Mouse (Mus musculus): ENCODE data around the gene Rfc2. TPM values are rescaled to one million over a fixed set of nuclear protein-coding genes. Genes with fewer than 3 reads are reported as not detected.

Gene Rfc2
- polyA plus RNA-seq, 1 experiment from 2014 or later, result 259 TPM

- peaks cover 26% of the 10 kb centered on the region for H3K4me1 ChIP-seq
- WGBS (ENCODE audit: insufficient replicate concordance), result 37% methylated on average over 8 of the region's 8 CpGs
- H3K4me3 ChIP-seq, result no peak overlapping the region
- no peak overlapping the region for H3K9ac ChIP-seq
- H3K27ac ChIP-seq, result no peak overlapping the region
- no peaks in the 10 kb centered on the region for H3K36me3 ChIP-seq
- H3K9me3 ChIP-seq (replicated peaks), result 0 out of 2 replicates have a peak, but pooled peaks cover 4% of the 10 kb centered on the region
- no peak for ATAC-seq
- H3K27me3 ChIP-seq (replicated peaks), result no peaks in the 10 kb centered on the region
- H3K4me2 ChIP-seq, result no peak overlapping the region
Measured at GRCm38 (mm10) chr5:134568964-134569491, 12.1 kb upstream of the Rfc2 start.

GRCm38 (mm10) chr5:134571730-134572507 lies 9.2 kb upstream of the Rfc2 start:
- under 1% methylated on average over 23 of the region's 23 CpGs for WGBS (ENCODE audit: insufficient replicate concordance)
- peak overlapping the region; percentile 53 for H3K4me3 ChIP-seq
- H3K4me2 ChIP-seq, result peak overlapping the region; percentile 82
- 0 out of 2 replicates have a peak overlapping the region, but pooled peaks have one; percentile 3 for H3K27ac ChIP-seq
- peaks cover 40% of the 10 kb centered on the region for H3K4me1 ChIP-seq
- ATAC-seq, result peak; percentile 77
- no peaks in the 10 kb centered on the region for H3K27me3 ChIP-seq (replicated peaks)
- H3K36me3 ChIP-seq, result no peaks in the 10 kb centered on the region
- H3K9me3 ChIP-seq (replicated peaks), result 0 out of 2 replicates have a peak, but pooled peaks cover 4% of the 10 kb centered on the region
- peak overlapping the region; percentile 55 for H3K9ac ChIP-seq

- ATAC-seq, result no peak
- Histone ChIP-seq H3K9me3 (replicated peaks) (0 out of 2 replicates have a peak, but pooled peaks cover 4% of the 10 kb centered on the region), H3K4me1 (peaks cover 44% of the 10 kb centered on the region), H3K9ac (peak overlapping the region; percentile 55; the same call in 1 of the 2 replicates), H3K36me3 (no peaks in the 10 kb centered on the region), H3K4me2 (peak overlapping the region; percentile 82), H3K4me3 (peak overlapping the region; percentile 53), H3K27me3 (replicated peaks) (no peaks in the 10 kb centered on the region), H3K27ac (0 out of 2 replicates have a peak overlapping the region, but pooled peaks have one; percentile 3)
- WGBS (ENCODE audit: insufficient replicate concordance), result 26% methylated on average over 10 of the region's 10 CpGs
Measured at GRCm38 (mm10) chr5:134572508-134573214, 8.5 kb upstream of the Rfc2 start.

- Histone ChIP-seq H3K4me3 (no peak overlapping the region), H3K4me1 (peaks cover 39% of the 10 kb centered on the region), H3K27ac (peak overlapping the region; percentile 28; the same call in 1 of the 2 replicates), H3K27me3 (replicated peaks) (no peaks in the 10 kb centered on the region), H3K36me3 (no peaks in the 10 kb centered on the region), H3K9me3 (replicated peaks) (0 out of 2 replicates have a peak, but pooled peaks cover 2% of the 10 kb centered on the region), H3K4me2 (no peak overlapping the region), H3K9ac (no peak overlapping the region)
- ATAC-seq, result no peak
- 74% methylated on average over 5 of the region's 5 CpGs for WGBS (ENCODE audit: insufficient replicate concordance)
Measured at GRCm38 (mm10) chr5:134575833-134576232, 5.3 kb upstream of the Rfc2 start.

GRCm38 (mm10) chr5:134576517-134577220 lies 4.5 kb upstream of the Rfc2 start:
- Histone ChIP-seq H3K9ac (no peak overlapping the region), H3K9me3 (replicated peaks) (no peaks in the 10 kb centered on the region), H3K27ac (no peak overlapping the region), H3K4me3 (no peak overlapping the region), H3K4me2 (no peak overlapping the region), H3K36me3 (no peaks in the 10 kb centered on the region), H3K27me3 (replicated peaks) (no peaks in the 10 kb centered on the region), H3K4me1 (peaks cover 34% of the 10 kb centered on the region)
- 67% methylated on average over 14 of the region's 14 CpGs for WGBS (ENCODE audit: insufficient replicate concordance)
- ATAC-seq, result no peak

- ATAC-seq, result no peak
- no peak overlapping the region for H3K4me3 ChIP-seq
- H3K4me1 ChIP-seq, result peaks cover 25% of the 10 kb centered on the region
- no peaks in the 10 kb centered on the region for H3K36me3 ChIP-seq
- no peak overlapping the region for H3K4me2 ChIP-seq
- no peaks in the 10 kb centered on the region for H3K9me3 ChIP-seq (replicated peaks)
- 83% methylated on average over 7 of the region's 7 CpGs for WGBS (ENCODE audit: insufficient replicate concordance)
- no peak overlapping the region for H3K27ac ChIP-seq
- H3K27me3 ChIP-seq (replicated peaks), result no peaks in the 10 kb centered on the region
- no peak overlapping the region for H3K9ac ChIP-seq
Measured at GRCm38 (mm10) chr5:134577534-134577933, 3.6 kb upstream of the Rfc2 start.

- no peaks in the 10 kb centered on the region for H3K36me3 ChIP-seq
- H3K4me1 ChIP-seq, result peaks cover 29% of the 10 kb centered on the region
- H3K4me3 ChIP-seq, result no peak overlapping the region
- H3K4me2 ChIP-seq, result no peak overlapping the region
- no peak for ATAC-seq
- no peak overlapping the region for H3K27ac ChIP-seq
- no peaks in the 10 kb centered on the region for H3K27me3 ChIP-seq (replicated peaks)
- 67% methylated on average over 3 of the region's 3 CpGs for WGBS (ENCODE audit: insufficient replicate concordance)
- no peaks in the 10 kb centered on the region for H3K9me3 ChIP-seq (replicated peaks)
- H3K9ac ChIP-seq, result no peak overlapping the region
Measured at GRCm38 (mm10) chr5:134579135-134579534, 2.0 kb upstream of the Rfc2 start.

GRCm38 (mm10) chr5:134582221-134582907 lies 1.2 kb downstream of the Rfc2 start:
- peaks cover 27% of the 10 kb centered on the region for H3K4me1 ChIP-seq
- peaks cover 21% of the 10 kb centered on the region for H3K36me3 ChIP-seq
- peak overlapping the region; percentile 81 for H3K9ac ChIP-seq
- no peaks in the 10 kb centered on the region for H3K9me3 ChIP-seq (replicated peaks)
- H3K4me2 ChIP-seq, result peak overlapping the region; percentile 88
- H3K27ac ChIP-seq, result peak overlapping the region; percentile 76
- no peaks in the 10 kb centered on the region for H3K27me3 ChIP-seq (replicated peaks)
- H3K4me3 ChIP-seq, result peak overlapping the region; percentile 85
- ATAC-seq, result peak; percentile 92
- 7% methylated on average over 29 of the region's 30 CpGs for WGBS (ENCODE audit: insufficient replicate concordance)

GRCm38 (mm10) chr5:134583006-134583883 lies 2.1 kb downstream of the Rfc2 start:
- peak overlapping the region; percentile 76 for H3K27ac ChIP-seq
- peaks cover 30% of the 10 kb centered on the region for H3K36me3 ChIP-seq
- H3K4me1 ChIP-seq, result peaks cover 27% of the 10 kb centered on the region
- H3K4me2 ChIP-seq, result peak overlapping the region; percentile 88
- no peaks in the 10 kb centered on the region for H3K9me3 ChIP-seq (replicated peaks)
- ATAC-seq, result peak; percentile 20; the same call in 1 of the 2 replicates
- H3K27me3 ChIP-seq (replicated peaks), result no peaks in the 10 kb centered on the region
- peak overlapping the region; percentile 85 for H3K4me3 ChIP-seq
- peak overlapping the region; percentile 81 for H3K9ac ChIP-seq
- WGBS (ENCODE audit: insufficient replicate concordance), result 15% methylated on average over 15 of the region's 15 CpGs

GRCm38 (mm10) chr5:134583884-134584213 lies 2.7 kb downstream of the Rfc2 start:
- Histone ChIP-seq H3K9ac (peak overlapping the region; percentile 81), H3K4me3 (peak overlapping the region; percentile 85), H3K27me3 (replicated peaks) (no peaks in the 10 kb centered on the region), H3K4me1 (peaks cover 29% of the 10 kb centered on the region), H3K27ac (peak overlapping the region; percentile 76), H3K9me3 (replicated peaks) (no peaks in the 10 kb centered on the region), H3K36me3 (peaks cover 36% of the 10 kb centered on the region), H3K4me2 (peak overlapping the region; percentile 88)
- 31% methylated on average over 3 of the region's 3 CpGs for WGBS (ENCODE audit: insufficient replicate concordance)
- no peak for ATAC-seq

Data from liver, embryonic 12.5 days (tissue).